Mouse (Mus musculus) megakaryocyte, embryonic 14.5 days (primary cell): Measurements from ENCODE around the gene Tmem50b. TPM values are rescaled to one million over a fixed set of nuclear protein-coding genes. Genes with fewer than 3 reads are reported as not detected.

Source experiments
- H3K27me3 ChIP-seq: replicated peaks from 2 replicates; pipeline ENCODE3; 2012; ENCODE audit warnings: inconsistent platforms
- H3K36me3 ChIP-seq: replicated peaks from 2 replicates; pipeline ENCODE3; 2012; ENCODE audit warnings: low read length, inconsistent platforms, mixed read lengths
- H3K4me1 ChIP-seq: 2 replicates; pipeline ENCODE4 v1.6.1; 2012; ENCODE audit warnings: inconsistent platforms
- H3K4me3 ChIP-seq: replicated peaks from 2 replicates; pipeline ENCODE3; 2012; ENCODE audit warnings: moderate library complexity, mild to moderate bottlenecking, inconsistent platforms
- H3K9me3 ChIP-seq: 2 replicates; pipeline ENCODE4 v1.6.1; 2012; ENCODE audit warnings: inconsistent platforms
- FLI1 ChIP-seq: IDR thresholded peaks from 2 replicates; pipeline ENCODE4 v1.6.1; 2012; ENCODE audit warnings: low read length, inconsistent platforms, mixed read lengths
- GATA1 ChIP-seq: IDR thresholded peaks from 3 replicates; pipeline ENCODE4 v1.6.1; 2012; ENCODE audit warnings: mixed read lengths, low read length, inconsistent platforms, borderline replicate concordance
- polyA plus RNA-seq: library from polyadenylated mRNA; stranded (reverse); fragments of >175 nt; gene quantifications from 2 replicates; pipeline ENCODE4 v1.2.3, GENCODE M21; 2012; ENCODE audit warnings: low replicate concordance; ENCODE audit not compliant: insufficient read depth

Tmem50b gene
- polyA plus RNA-seq, 1 experiment = 2.6 TPM

GRCm38 (mm10) chr16:91553625-91554024 is 44.0 kb downstream of the Tmem50b start:
- Histone ChIP-seq H3K4me1 (peaks cover 50% of the 10 kb centered on the region), H3K36me3 (peaks cover 75% of the 10 kb centered on the region), H3K27me3 (peaks cover 42% of the 10 kb centered on the region), H3K4me3 (no peak overlapping the region), H3K9me3 (no peaks in the 10 kb centered on the region)
- TF ChIP-seq FLI1 (no peak), GATA1 (no peak)

GRCm38 (mm10) chr16:91552072-91552471 is 45.5 kb downstream of the Tmem50b start:
- peaks cover 61% of the 10 kb centered on the region for H3K36me3 ChIP-seq
- H3K4me1 ChIP-seq = peaks cover 65% of the 10 kb centered on the region
- H3K9me3 ChIP-seq = no peaks in the 10 kb centered on the region
- H3K4me3 ChIP-seq = no peak overlapping the region
- TF ChIP-seq FLI1 (no peak), GATA1 (no peak)
- H3K27me3 ChIP-seq = peaks cover 42% of the 10 kb centered on the region

- H3K4me3 ChIP-seq = peak overlapping the region; percentile 62
- peaks cover 71% of the 10 kb centered on the region for H3K4me1 ChIP-seq
- H3K36me3 ChIP-seq = peaks cover 52% of the 10 kb centered on the region
- H3K9me3 ChIP-seq = no peaks in the 10 kb centered on the region
- peaks cover 39% of the 10 kb centered on the region for H3K27me3 ChIP-seq
- TF ChIP-seq FLI1 (no peak), GATA1 (no peak)
These were observed 46.5 kb downstream of the Tmem50b start for GRCm38 (mm10) chr16:91551081-91551524.

- Histone ChIP-seq H3K9me3 (no peaks in the 10 kb centered on the region), H3K36me3 (peaks cover 37% of the 10 kb centered on the region), H3K4me1 (peaks cover 84% of the 10 kb centered on the region), H3K4me3 (peak overlapping the region; percentile 74), H3K27me3 (peaks cover 33% of the 10 kb centered on the region)
- TF ChIP-seq GATA1 (no peak), FLI1 (no peak)
These were observed 48.0 kb downstream of the Tmem50b start for GRCm38 (mm10) chr16:91549616-91550015.

- H3K36me3 ChIP-seq = peaks cover 31% of the 10 kb centered on the region
- peaks cover 27% of the 10 kb centered on the region for H3K27me3 ChIP-seq
- no peaks in the 10 kb centered on the region for H3K9me3 ChIP-seq
- peaks cover 80% of the 10 kb centered on the region for H3K4me1 ChIP-seq
- peak overlapping the region; percentile 97 for H3K4me3 ChIP-seq
- TF ChIP-seq FLI1 (no peak), GATA1 (no peak)
These were observed 48.6 kb downstream of the Tmem50b start for GRCm38 (mm10) chr16:91548996-91549395.

- TF ChIP-seq FLI1 (no peak), GATA1 (no peak)
- Histone ChIP-seq H3K36me3 (peaks cover 28% of the 10 kb centered on the region), H3K4me1 (peaks cover 76% of the 10 kb centered on the region), H3K9me3 (no peaks in the 10 kb centered on the region), H3K4me3 (peak overlapping the region; percentile 97), H3K27me3 (peaks cover 23% of the 10 kb centered on the region)
These were observed 49.0 kb downstream of the Tmem50b start for GRCm38 (mm10) chr16:91548586-91548985.

GRCm38 (mm10) chr16:91547974-91548373 is 49.6 kb downstream of the Tmem50b start:
- H3K27me3 ChIP-seq = peaks cover 17% of the 10 kb centered on the region
- TF ChIP-seq GATA1 (no peak), FLI1 (no peak)
- H3K4me1 ChIP-seq = peaks cover 69% of the 10 kb centered on the region
- peak overlapping the region; percentile 97 for H3K4me3 ChIP-seq
- peaks cover 23% of the 10 kb centered on the region for H3K36me3 ChIP-seq
- H3K9me3 ChIP-seq = no peaks in the 10 kb centered on the region

- H3K27me3 ChIP-seq = peaks cover 17% of the 10 kb centered on the region
- TF ChIP-seq FLI1 = no peak
- TF ChIP-seq GATA1 = no peak
- peaks cover 64% of the 10 kb centered on the region for H3K4me1 ChIP-seq
- H3K36me3 ChIP-seq = peaks cover 17% of the 10 kb centered on the region
- no peaks in the 10 kb centered on the region for H3K9me3 ChIP-seq
- peak within 1 kb of the TSS; percentile 97 for H3K4me3 ChIP-seq
These were observed 50.5 kb downstream of the Tmem50b start, which contains the start of gene Ifngr2 for GRCm38 (mm10) chr16:91546836-91547741. Ifngr2 (plus strand) TSS chr16:91547072.

GRCm38 (mm10) chr16:91546391-91546835 is 51.2 kb downstream of the Tmem50b start:
- Histone ChIP-seq H3K4me3 (peak overlapping the region; percentile 97), H3K9me3 (no peaks in the 10 kb centered on the region), H3K4me1 (peaks cover 62% of the 10 kb centered on the region), H3K27me3 (peaks cover 18% of the 10 kb centered on the region), H3K36me3 (peaks cover 11% of the 10 kb centered on the region)
- TF ChIP-seq GATA1 = no peak
- no peak for TF ChIP-seq FLI1
